Mouse (Mus musculus): ENCODE results near the gene Chka.
A peak's percentile ranks its signal among the peaks of the same experiment; 100 is the strongest.

Gene Chka

DNA sequence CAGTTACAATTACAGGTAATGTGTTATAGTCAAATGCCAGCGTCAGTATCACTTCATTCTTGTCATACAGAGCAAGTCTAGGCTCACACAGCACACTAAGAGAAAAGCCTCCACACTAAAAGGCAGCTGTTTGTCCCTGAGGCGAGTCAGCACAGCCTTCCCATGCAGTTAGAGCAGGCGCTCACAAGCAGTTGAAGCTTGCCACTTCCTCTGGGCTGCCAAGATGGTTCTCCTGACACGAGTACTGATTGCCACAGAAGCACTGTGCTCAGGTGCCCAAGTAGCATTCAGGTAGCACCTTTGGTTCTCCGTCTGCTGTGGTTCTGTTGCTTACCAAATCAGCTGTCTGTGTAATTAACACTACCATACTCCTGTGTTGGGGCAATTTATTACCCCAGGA is 37.5 kb downstream of the Chka start:
- DNase-seq (ENCODE audit: low spot score in 2 of 2): no peak

DNA sequence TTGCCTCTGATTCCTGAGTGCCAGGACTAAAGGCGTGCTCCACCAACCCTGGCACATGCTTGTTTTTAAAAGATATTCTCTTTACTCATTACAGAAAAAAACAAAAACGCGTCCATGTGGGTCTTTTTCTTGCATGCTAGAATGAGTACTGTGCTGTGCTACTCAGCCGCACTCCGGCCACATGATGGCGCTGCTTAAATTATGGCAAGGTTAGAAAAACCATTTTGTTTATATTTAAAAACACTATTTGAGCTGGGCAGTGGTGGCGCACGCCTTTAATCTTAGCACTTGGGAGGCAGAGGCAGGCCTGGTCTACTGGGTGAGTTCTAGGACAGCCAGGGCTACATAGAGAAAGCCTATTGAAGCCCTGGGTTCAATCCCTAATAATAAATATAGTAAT is 38.6 kb downstream of the Chka start:
- no peak for DNase-seq (ENCODE audit: low spot score in 2 of 2)

DNA sequence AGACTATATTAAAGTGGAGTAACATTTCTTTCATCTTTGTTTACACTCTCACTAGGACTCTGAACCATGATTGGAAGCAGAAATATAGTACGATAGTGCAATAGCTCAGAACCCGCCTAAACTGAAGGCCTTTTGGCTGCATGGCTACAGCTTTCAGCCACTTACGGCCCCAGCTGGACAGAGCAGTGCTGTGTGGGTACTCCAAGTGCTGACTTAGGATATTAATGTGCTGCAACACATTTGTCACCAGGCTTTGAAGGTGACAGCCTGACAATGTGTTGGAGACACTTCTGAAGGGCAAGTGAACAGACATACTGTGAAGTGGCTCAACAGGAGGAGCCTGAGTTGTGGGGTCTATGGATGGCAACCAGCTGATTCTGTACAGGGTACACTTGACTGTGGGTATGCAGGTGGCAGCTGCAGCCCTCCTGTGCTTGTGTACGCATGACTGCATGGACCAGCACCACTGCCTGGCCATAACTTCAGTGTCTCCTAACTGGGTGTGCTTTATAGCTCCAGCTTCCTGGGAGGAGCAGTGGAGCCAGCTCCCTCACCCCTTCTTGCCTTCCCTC is 42.1 kb downstream of the Chka start:
- DNase-seq (ENCODE audit: low spot score in 2 of 2): no peak

DNA sequence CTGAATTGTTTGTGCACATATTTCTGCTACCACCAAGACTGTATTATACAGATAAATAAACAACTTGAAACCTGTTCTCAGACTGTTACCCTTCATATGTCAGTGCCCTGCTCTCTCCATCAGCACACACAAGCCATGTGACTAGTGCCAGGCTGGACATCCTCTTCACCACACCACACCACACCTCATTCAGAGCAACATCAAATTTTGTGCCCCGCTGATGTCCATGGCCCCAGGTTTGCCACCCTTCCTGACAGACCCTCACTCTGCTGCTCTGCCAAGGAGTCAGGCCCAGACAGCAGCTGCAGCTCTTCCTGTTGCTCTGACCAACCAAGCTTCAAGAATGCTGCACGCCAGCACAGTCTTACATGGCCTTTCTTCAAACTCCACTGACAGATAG is 42.7 kb downstream of the Chka start:
- no peak for DNase-seq (ENCODE audit: low spot score in 2 of 2)

DNA sequence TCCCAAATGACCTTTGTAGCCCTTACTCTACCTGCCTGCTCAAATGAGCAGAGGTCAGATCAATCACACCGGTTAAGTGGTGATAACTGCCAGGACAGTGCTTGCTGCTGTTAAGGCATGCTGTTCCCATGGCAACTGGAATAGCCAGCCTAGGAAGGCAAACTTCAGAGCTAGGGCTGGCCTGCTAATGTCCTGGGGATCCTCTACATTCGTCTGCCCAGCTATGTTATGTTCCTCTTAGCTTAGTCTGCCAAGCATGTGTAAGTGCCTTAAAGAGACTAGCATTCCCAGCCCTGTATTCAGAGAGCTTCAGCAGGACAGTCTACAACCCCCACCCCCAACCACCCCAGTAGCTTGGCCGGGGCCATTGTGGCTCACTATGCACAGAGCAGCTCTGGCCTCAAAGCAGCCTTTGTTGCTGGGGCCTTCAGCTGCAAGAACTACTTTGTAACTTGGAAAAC is 43.6 kb downstream of the Chka start:
- no peak for DNase-seq (ENCODE audit: low spot score in 2 of 2)

DNA sequence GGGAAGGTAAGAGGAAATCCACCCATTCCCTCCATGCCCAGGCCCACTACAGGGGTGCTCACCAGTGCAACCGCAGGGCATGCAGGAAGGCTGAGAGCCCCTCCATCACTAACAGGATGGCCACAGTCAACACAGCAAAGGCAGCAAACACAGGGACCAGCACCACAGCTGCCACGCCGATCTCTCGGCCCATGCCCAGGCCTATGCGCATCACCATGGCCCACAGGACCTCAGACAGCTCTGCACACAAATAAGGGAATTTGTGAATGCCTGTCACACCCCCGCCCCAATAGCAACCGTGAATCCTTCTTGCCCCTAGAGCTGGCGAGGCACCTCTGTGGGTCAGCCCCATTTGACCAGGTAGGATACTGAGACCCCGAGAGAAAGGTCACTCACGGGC is 44.6 kb downstream of the Chka start:
- no peak for DNase-seq (ENCODE audit: low spot score in 2 of 2)

DNA sequence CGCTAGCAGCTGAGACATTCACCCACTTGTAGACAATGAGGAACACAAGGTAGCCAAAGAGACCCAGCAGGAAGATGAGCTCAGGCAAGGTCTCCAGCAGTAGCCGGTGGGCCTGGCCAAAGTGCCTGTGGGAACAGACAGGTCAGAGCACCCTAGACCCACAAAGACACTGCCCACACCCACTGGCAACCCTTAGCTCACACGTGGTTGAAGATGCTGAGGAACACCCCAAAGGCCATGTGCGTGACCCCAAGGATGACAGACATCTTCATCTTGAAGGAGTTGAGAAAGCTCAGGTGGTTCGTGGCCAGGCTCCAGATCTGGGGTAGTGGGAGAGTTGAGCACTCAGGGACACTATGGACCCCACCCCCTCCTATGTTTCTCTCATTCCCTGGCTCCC is 46.0 kb downstream of the Chka start:
- DNase-seq (ENCODE audit: low spot score in 2 of 2): no peak

DNA sequence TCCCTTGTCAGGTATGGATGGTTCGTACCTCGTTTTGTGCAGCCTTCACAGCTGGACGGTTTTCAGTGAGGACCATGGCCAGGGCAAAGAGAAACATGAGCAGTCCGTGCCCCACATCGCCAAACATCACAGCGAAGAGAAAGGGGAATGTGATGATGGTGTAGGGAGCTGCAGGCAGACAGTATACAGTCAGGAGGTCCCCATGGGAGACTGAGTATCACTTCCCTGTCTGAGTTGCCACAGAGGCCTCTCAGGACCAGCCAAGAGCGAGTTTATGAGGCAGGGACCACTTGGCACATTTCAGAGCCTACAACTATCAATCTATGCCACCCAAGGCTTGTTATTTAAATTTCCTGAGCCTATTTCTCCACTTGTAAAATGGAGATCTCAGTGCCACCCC is 47.4 kb downstream of the Chka start:
- no peak for DNase-seq (ENCODE audit: low spot score in 2 of 2)

DNA sequence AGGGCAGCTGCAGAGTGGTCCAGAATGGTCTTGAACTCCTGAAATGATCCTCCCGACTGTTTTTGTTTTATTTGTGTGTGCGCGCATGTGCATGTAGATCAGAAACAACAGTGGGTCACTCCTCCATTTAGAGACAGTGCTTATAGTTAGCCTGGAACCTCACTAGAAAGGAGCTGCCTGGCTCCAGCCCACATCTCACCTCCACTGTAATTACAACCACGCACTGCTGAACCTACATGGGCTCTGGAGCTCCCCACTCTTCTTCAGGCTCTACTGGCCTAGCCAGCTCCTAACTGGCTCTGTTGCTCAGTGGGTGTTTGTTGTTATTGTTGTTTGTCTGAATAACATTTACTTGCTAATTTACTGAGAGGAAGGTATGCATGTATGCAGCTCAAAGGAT is 48.0 kb downstream of the Chka start:
- no peak for DNase-seq (ENCODE audit: low spot score in 2 of 2)

DNA sequence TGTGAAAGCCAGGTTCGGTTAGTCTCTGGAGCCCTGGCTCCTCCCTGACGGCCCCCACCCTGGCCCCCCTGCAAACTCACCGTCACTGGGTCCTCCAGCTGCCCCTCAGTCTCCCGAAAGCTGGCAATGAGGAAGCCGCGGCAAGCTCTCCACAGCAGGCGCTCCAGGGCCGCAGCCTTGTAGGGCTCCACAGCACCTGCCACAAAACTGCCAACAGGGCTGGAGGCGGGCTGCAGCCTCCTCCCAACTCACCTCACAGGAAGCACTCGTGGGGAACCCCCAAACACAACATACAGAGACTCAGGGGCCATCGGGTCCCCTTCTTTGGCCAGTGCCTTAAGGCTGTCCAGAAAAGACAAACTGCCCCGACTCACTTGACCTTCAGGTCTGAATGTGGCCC is 51.4 kb downstream of the Chka start:
- peak in 1 of 2 experiments; percentile 45 for DNase-seq (ENCODE audit: low spot score in 2 of 2)

DNA sequence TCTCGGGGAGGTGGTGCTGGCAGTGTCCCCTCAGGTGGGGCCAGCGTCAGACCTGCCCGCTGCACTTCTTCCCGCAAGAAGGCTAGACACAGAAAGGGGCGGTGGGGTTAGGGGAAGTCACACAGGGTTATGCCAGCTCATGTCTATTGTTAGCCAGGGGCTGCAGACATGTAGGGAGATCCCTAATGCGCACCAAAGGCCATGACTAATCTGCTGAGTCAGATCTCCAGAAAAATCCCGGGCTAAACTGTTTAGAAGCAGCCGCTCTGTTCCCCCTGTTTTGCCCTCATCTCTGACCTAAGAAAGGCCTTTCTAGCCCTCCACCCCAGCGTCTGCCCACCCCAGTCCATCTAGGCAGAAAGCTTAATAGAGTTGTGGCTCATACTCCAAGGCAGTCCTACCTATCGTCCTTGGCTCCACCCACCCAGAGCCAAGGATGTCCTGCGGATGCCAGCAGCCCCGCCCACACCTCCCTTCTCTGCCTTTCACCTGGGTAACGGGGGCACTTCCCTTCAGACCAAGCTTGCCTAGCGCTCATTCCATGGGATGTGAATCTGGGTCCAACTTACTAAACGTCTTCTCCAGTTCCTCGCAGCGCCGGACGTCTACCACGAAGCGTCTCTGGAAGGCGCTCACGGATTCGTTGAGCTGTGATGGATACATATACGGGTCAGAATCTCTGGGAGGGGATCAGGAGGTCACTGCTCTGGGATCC is 52.2 kb downstream of the Chka start:
- no peak for DNase-seq (ENCODE audit: low spot score in 2 of 2)

DNA sequence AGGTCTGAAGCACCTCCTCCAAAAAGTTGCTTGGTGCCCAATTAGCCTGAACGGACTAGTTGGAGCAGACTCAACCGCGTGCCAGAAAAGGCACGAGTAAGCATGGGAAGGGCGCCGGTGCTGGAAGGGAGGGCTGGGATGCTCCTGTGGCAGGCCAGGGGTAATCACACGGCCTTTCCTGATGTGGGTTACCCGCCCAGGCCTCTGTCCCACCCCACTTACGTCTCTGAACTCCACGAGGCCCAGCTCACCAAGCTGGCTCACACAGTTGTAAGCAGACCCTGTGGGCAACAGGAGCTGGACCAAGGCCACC is 52.7 kb downstream of the Chka start:
- no peak for DNase-seq (ENCODE audit: low spot score in 2 of 2)

DNA sequence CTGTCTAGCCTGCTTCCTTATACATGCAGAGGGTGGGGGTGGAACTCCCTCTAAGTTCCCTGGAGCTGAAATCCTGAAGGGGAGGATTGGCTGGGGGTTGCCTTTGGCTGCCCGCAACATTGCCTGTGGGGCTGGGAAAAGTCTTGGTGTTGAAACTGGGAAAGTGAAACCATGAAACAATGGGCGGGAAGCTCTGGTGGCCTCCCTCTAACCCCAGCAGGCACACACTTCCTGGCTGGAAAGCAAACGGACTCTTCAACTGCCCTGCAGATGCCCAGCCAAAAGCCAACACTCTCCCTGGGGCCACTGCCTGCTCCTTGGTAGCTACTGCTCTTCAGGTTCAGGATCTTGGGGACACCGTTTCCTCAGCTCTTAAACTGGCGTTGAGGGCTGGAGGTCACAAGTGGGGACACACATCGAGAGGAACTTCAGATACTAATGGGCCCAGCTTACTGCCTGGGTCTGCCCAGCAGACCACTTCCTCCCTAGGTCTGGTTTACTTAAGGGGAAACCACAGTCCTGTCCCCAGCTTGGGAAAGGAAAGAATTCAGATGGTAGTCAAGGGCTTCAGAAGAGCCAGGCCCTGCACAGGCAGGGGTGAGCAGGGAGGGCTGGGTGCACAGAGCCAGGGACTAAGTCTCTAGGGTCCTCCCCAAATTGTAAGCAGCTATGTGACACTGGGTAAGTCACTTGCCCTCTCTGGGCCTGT is 53.8 kb downstream of the Chka start:
- DNase-seq (ENCODE audit: low spot score in 2 of 2): no peak

DNA sequence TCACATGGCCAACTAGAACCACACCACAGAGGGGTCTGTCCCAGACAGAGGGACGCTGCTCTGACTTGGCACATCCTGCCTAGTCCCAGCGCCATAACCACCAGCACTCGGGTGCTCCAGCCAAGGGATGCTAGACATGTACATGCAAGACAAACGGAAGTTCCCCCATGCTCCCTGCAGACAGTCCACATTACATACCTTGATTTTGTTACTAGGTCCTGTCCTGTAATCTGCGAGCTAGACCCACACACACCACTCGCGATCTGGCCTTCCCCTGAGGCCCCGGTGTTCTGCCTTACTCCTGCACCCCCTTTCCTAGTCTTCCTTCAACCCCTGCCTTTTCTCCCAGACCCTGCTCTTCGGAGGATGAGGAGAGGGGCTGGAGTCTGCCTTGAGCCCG is 54.8 kb downstream of the Chka start:
- DNase-seq (ENCODE audit: low spot score in 2 of 2): no peak

DNA sequence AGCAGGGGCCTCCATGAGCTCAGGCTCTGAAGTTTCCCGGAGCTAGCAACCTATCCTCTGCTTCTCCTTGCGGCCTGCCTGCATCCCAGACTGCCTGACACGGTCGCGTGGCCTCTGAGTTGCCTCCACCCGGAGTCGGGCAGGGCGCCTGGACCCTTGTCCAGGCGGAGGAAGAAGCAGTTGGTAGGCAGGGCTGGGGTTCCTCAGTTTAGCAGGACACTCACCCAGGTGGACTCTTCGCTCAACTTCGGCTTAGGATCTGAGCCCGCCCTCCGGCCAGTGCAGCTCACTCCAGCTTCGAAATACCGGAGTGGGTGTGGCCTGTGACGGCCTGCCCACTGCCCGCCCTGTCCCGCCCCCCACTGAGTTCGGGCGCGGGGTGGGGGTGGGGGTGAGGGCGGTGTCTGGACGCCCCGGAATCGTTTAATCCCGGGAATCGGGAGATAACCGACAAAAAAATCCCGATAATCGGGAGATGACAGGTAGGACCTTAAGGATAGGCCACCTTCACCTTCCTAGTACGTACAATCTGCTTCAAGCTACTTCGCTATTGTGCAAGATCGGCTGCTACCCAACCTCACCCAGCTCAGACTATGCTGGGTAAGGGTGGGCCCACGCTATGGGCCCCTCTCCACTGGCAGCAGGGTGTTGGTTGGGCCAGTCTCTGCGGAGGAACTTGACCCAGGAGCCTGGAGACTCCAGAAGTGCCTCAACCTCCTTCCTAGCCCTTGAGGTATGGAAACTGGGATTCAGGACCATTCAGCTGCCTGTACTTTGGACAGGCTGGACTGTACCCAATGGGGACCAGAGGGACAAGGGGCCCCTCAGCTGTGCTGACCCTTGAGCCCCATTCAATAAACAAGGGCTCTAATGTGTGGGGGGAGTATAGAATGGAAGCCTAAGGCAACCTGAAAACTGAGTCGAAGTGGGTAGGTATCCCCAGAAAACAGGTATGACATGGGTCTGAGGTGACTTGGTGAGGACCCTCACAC is 55.5 kb downstream of the Chka start, which contains the start of gene Tcirg1:
Gene Tcirg1 (minus strand): TSS at position 339 of the 992 bp plus-strand sequence.
- DNase-seq (ENCODE audit: low spot score in 2 of 2): peak; percentile 44 to 56

DNA sequence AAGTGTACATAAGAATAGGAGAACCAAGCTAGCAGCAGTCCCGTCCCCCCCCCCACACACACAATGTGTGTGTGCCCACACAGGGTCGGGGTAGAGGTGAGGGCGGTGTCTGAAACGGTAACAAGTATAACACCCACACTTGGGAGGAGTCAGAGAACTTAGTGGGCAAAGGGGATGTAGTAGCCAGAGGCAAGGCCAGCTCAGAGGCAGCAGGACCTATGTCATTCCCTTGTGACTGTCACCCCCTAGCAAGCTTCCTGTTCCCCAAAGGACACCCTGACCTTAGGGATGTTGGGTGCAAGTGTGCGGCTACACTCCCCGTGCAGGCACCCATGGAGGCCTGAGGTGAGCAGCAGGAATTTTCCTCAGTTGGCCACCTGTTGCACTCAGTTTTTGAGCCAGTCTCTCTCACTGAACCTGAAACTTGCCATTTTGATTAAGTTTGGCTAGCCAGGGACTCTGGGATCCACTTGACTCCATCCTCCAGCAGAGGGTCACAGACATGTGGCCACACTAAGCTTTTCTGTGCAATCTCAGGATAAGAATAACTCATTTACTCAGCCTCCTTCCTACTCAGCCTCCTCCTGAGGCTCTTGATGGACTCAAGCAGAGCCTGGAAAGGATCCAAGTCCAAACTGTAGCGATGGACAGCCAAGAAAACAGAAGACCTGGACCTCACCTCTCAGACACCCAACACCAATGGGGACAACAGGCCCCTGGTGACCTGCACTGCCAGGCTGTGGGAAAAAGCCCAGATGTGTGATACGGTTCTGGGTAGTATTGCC is 56.5 kb downstream of the Chka start:
- no peak for DNase-seq (ENCODE audit: low spot score in 2 of 2)

DNA sequence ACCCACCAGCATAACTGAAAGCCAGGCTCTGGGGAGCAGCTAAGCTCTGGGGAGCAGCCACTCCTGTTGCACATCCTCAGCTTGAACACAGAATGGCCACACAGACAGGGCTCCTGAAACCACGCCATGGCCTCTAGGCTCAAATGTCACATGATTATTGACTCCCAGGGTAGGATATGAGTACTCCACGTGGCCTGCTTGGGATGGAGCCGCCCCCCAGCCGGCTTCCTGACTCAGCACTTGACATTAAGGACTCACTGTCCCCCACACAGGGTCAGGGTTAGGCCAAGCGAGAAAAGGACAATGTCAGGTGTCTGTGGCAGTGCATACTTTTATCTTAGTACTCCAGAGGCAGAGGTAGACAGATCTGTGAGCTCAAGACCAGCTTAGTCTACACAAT is 58.6 kb downstream of the Chka start:
- no peak for DNase-seq (ENCODE audit: low spot score in 2 of 2)

DNA sequence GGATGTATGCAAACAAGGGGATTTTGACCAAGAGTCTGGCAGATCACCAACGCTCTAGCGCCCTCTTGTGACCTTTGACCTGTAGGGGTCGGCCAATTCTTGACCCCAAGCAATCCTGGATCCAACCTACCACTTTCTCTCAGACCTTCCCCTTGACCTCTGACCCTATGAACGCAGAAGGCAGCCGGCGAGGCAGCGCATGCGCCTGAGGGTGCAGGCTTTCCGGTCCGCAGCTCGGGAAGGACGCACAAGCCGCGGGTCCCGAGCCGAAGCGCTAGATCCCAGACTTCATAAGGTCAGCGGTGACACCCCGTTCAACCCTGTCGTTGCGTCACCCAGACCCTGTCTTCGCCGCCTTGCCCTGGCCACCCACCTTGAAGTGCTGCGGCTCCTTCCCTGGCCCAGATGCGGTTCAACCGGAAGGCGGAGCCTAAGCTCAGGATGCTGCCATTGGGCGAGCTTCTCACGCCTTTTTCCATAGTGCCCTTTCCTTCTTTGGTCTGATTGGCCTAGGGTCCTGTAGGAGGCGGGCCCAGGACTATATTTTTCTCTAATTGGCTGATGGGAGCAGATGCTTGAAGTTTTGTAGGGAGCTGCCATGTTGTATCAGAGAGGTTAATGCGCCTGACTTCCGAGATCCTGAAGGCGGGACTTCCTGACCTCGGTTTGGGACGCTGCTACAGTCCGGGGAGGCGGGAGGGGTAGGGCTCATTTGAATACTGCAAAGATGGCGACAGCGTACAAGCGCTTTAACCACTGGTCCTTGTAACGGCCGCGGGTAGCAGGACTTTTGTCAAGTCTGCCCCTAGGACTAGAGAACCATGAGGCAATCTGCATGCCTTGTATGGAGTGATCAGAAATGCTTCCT is 61.0 kb downstream of the Chka start, which contains the start of gene Ndufs8:
Gene Ndufs8 (minus strand): TSS at position 438 of the 868 bp plus-strand sequence.
- peak; percentile 88 to 93 for DNase-seq (ENCODE audit: low spot score in 2 of 2)

DNA sequence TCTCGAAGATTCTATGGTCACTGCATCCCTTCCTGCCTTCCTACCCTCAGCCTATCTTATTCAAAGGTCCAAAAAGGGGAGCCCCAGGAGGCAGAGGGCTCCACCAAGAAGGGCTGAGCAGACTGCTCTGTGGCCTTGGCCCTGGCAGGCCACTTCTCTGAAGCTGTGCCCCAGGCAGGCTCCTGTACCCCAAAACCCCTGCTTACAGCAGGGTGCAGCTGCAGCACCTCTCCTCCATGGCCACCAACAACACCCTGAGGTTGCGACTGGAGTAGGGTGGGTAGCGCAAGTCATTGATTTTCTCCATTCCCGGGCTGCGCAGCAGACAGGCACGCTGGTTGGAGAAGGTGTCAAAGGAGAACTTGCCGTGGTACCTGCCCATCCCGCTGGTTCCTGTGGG is 62.1 kb downstream of the Chka start:
- no peak for DNase-seq (ENCODE audit: low spot score in 2 of 2)

DNA sequence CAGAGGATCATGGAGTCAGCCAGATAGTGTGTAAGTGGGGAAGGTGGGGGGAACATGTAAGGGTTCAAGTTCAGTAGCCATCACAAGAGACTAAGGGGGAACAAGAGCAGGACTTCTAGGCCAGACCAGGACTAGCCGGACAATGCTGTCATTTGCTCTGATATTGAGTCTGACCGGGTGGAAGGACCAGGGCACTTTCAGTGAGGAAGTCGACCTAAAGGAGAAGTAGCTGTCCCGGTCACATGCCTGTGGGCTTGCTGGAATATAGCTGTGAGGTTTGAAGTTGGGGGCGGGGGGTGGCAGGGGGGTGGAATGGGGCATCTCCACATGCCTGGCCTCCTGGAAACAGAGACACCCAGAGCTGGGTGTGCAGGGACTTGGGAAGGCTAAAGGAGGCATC is 63.0 kb downstream of the Chka start:
- no peak for DNase-seq (ENCODE audit: low spot score in 2 of 2)
